23 mouse cellular contexts compared by ENCODE assay signal in genomic region chr3:131299078-131299477, GRCm38 (mm10). TPM values are rescaled to one million over a fixed set of nuclear protein-coding genes. Genes with fewer than 3 reads are reported as not detected.
A peak's percentile ranks its signal among the peaks of the same experiment; 100 is the strongest.
DNase-seq lines count a peak whose midpoint lies in the region; ATAC-seq and TF ChIP-seq lines count a peak whose summit lies in the region.
"Had no signal": no experiment of that assay in that cellular context is flagged by ENCODE, and none has a peak within 500 bp of the region (broad histone marks: within the 10 kb centered on the region; RNA-seq: fewer than 3 reads in every experiment).

No protein-coding gene starts in this region.

- H3K4me1 ChIP-seq in liver, adult 2 months (ENCODE audit: control insufficient read depth, insufficient read depth, low read length), result peaks cover 11% of the 10 kb centered on the region
- H3K4me1 ChIP-seq in liver, postnatal 0 days (ENCODE audit: insufficient read depth), result peaks cover 8% of the 10 kb centered on the region

- TF ChIP-seq CTCF in liver, adult 2 months (IDR thresholded peaks at IDR 0.05; ENCODE audit: low read depth, low read length), result no peak
- no peak for TF ChIP-seq CTCF in liver, postnatal 0 days (IDR thresholded peaks at IDR 0.05; ENCODE audit: low read depth)

- H3K79me2 ChIP-seq in liver, adult 2 months (ENCODE audit: control insufficient read depth, insufficient read depth, low read length), result peaks cover 13% of the 10 kb centered on the region; the same call in 1 of the 2 replicates

- H3K9ac ChIP-seq in liver, adult 2 months (ENCODE audit: low read depth, low read length), result no peak overlapping the region
- no peak overlapping the region for H3K9ac ChIP-seq in liver, postnatal 0 days (replicated peaks)
- H3K9ac ChIP-seq: forebrain, embryonic 13.5 days; heart, embryonic 12.5 days; heart, embryonic 15.5 days; hindbrain, embryonic 12.5 days; hindbrain, embryonic 15.5 days had no signal

- H3K4me3 ChIP-seq in liver, adult 2 months (ENCODE audit: insufficient read depth, low read depth, low read length), result no peak overlapping the region
- H3K4me3 ChIP-seq in liver, postnatal 0 days (ENCODE audit: low read depth, low read length), result no peak overlapping the region
- H3K4me3 ChIP-seq: forebrain, embryonic 10.5 days; forebrain, embryonic 13.5 days; heart, embryonic 12.5 days; heart, embryonic 15.5 days; hindbrain, embryonic 12.5 days; hindbrain, embryonic 15.5 days had no signal

- TF ChIP-seq EP300 in liver, postnatal 0 days (IDR thresholded peaks at IDR 0.05; ENCODE audit: low read depth), result no peak

- no peak overlapping the region for H3K27ac ChIP-seq in liver, adult 2 months (replicated peaks; ENCODE audit: insufficient read depth, low read depth, low read length)
- no peak overlapping the region for H3K27ac ChIP-seq in liver, postnatal 0 days (ENCODE audit: low read depth)
- H3K27ac ChIP-seq: forebrain, embryonic 10.5 days; forebrain, embryonic 13.5 days; heart, embryonic 15.5 days; hindbrain, embryonic 12.5 days; hindbrain, embryonic 15.5 days had no signal

- H3K36me3 ChIP-seq in liver, adult 2 months (ENCODE audit: control insufficient read depth, insufficient read depth, low read length), result peaks cover 9% of the 10 kb centered on the region; the same call in 1 of the 2 replicates
- no peaks in the 10 kb centered on the region for H3K36me3 ChIP-seq in liver, postnatal 0 days (replicated peaks; ENCODE audit: insufficient read depth, low read length)
- H3K36me3 ChIP-seq: forebrain, embryonic 10.5 days; G1E; heart, embryonic 12.5 days; heart, embryonic 15.5 days; hindbrain, embryonic 12.5 days; hindbrain, embryonic 15.5 days had no signal

- DNase-seq in cerebellum, adult 9-10 months, result peak; percentile 29
- DNase-seq in cerebellum, postnatal 36 days, result no peak
- peak; percentile 17 for DNase-seq in heart, postnatal 4 days
- DNase-seq in heart, adult 9 months (ENCODE audit: low spot score in 2 of 2), result no peak
- peak; percentile 55 for DNase-seq in liver, adult 2 months (ENCODE audit: extremely low read depth, low read depth, low spot score)
- DNase-seq in liver, postnatal 0 days, result no peak
- DNase-seq: adrenal gland, postnatal 14 days; B cell, adult 2 months; cerebellum, adult 18-20 months; gastrocnemius, postnatal 10 days; gastrocnemius, postnatal 36 days; heart, postnatal 14 days had no signal

- H3K27me3 ChIP-seq in liver, adult 2 months (ENCODE audit: control insufficient read depth, insufficient read depth, low read length), result no peaks in the 10 kb centered on the region
- H3K27me3 ChIP-seq in liver, postnatal 0 days (ENCODE audit: insufficient read depth, low read length), result no peaks in the 10 kb centered on the region
- H3K27me3 ChIP-seq: CH12.LX; heart, embryonic 15.5 days; hindbrain, embryonic 15.5 days; Patski had no signal

- no peaks in the 10 kb centered on the region for H3K9me3 ChIP-seq in liver, postnatal 0 days (ENCODE audit: low read length)
- H3K9me3 ChIP-seq: forebrain, embryonic 10.5 days; forebrain, embryonic 13.5 days; heart, embryonic 12.5 days; heart, embryonic 15.5 days; hindbrain, embryonic 12.5 days; hindbrain, embryonic 15.5 days had no signal

- WGBS in liver, adult 2 months, result 57% methylated on average over 9 of the region's 9 CpGs
- 76% methylated on average over 9 of the region's 9 CpGs for WGBS in liver, postnatal 0 days (ENCODE audit: insufficient replicate concordance)

- TF ChIP-seq POLR2A in liver, adult 2 months (IDR thresholded peaks at IDR 0.05; ENCODE audit: extremely low read depth, insufficient read depth, low read length), result no peak

- no peak overlapping the region for H3K4me2 ChIP-seq in liver, postnatal 0 days (ENCODE audit: low read depth, low read length)
- H3K4me2 ChIP-seq: forebrain, embryonic 13.5 days; heart, embryonic 12.5 days; heart, embryonic 15.5 days; hindbrain, embryonic 12.5 days; hindbrain, embryonic 15.5 days had no signal

- no peak for ATAC-seq in liver, postnatal 0 days
- ATAC-seq: forebrain, embryonic 13.5 days; forebrain, embryonic 16.5 days; intestine, postnatal 0 days; Patski had no signal

RNA-seq across cellular contexts. Expression of gene Cyp2u1, which starts 3.9 kb away (rescaled TPM):
- total RNA-seq in heart, postnatal 4 days (2021), result 10 to 100 TPM; 23.9 to 25.0 TPM
- 6.0 and 17.4 TPM in 2 replicates for total RNA-seq in liver, adult 2 months (2014; rRNA removed)
- 10.4 and 21.0 TPM in 2 replicates for polyA plus RNA-seq in liver, adult 2 months (2012; rRNA removed)
- polyA plus RNA-seq in liver, postnatal 0 days (2015; fragmentation: Nextera tagmentation; extraction: Ambion mirVana), result 1.2 and 1.4 TPM in 2 replicates
- polyA plus RNA-seq: G1E had no signal

RNA-seq across cellular contexts. Expression of gene Hadh, which starts 27.2 kb away (rescaled TPM):
- 100 to 1,000 TPM; 416 to 432 TPM for total RNA-seq in heart, postnatal 4 days (2021)
- 282 and 302 TPM in 2 replicates for total RNA-seq in liver, adult 2 months (2014; rRNA removed)
- 366 and 410 TPM in 2 replicates for polyA plus RNA-seq in liver, adult 2 months (2012; rRNA removed)
- polyA plus RNA-seq in liver, postnatal 0 days (2015; fragmentation: Nextera tagmentation; extraction: Ambion mirVana), result 279 and 305 TPM in 2 replicates

Comparison
In these comparisons a context has a peak if more than half of its experiments do, and no peak if none do; other contexts are left out.
1. DNase-seq: peak in cerebellum, adult 9-10 months (single experiment), heart, postnatal 4 days (single experiment) and liver, adult 2 months (single experiment); none in cerebellum, postnatal 36 days (0 of 2), heart, adult 9 months (0 of 2) and liver, postnatal 0 days (single experiment).